Mouse (Mus musculus) olfactory bulb, adult 2 months (tissue): ENCODE data around the gene Ccdc117. TPM values are rescaled to one million over a fixed set of nuclear protein-coding genes. Genes with fewer than 3 reads are reported as not detected.
A peak's percentile ranks its signal among the peaks of the same experiment; 100 is the strongest.

Experiments
- H3K27ac ChIP-seq: fragments of 200-500 bp; 2 replicates; pipeline ENCODE4 v1.5.1; 2012; ENCODE audit warnings: low read depth, low read length; ENCODE audit not compliant: insufficient read depth
- H3K4me1 ChIP-seq: fragments of 200-500 bp; 2 replicates; pipeline ENCODE4 v1.6.1; 2012; ENCODE audit warnings: low read length; ENCODE audit not compliant: control insufficient read depth, insufficient read depth
- H3K4me3 ChIP-seq: fragments of 200-500 bp; 2 replicates; pipeline ENCODE4 v1.5.1; 2012; ENCODE audit warnings: mild to moderate bottlenecking, low read depth, low read length, moderate library complexity; ENCODE audit not compliant: insufficient read depth
- CTCF ChIP-seq: fragments of 200-500 bp; IDR thresholded peaks from 2 replicates; pipeline ENCODE4 v1.5.1; 2012; ENCODE audit warnings: low read depth, mild to moderate bottlenecking, low read length, moderate library complexity; ENCODE audit not compliant: insufficient read depth
- POLR2A ChIP-seq: fragments of 200-500 bp; IDR thresholded peaks from 2 replicates; pipeline ENCODE4 v1.6.1; 2012; ENCODE audit warnings: mild to moderate bottlenecking, low read depth, low read length, moderate library complexity; ENCODE audit not compliant: insufficient read depth
- WGBS: fragments of 180-500 bp; shearing (Covaris S2); methylation state at CpG from one replicate; pipeline ENCODE4 v1.1.7; 2018; 5-methylcytosine and 5-hydroxymethylcytosine counted together
- polyA plus RNA-seq: library from polyadenylated mRNA; stranded (reverse); fragments of >200 nt; gene quantifications from 2 replicates; pipeline ENCODE4 v1.2.4, GENCODE M21; 2012; ENCODE audit warnings: low replicate concordance; ENCODE audit not compliant: missing spikeins, insufficient read depth, insufficient read length

Gene Ccdc117
- polyA plus RNA-seq, 1 experiment: not detected

- TF ChIP-seq CTCF (no peak), POLR2A (no peak)
- Histone ChIP-seq H3K4me1 (peaks cover 13% of the 10 kb centered on the region), H3K4me3 (no peak overlapping the region), H3K27ac (no peak overlapping the region)
- WGBS: 87% methylated on average over 4 of the region's 4 CpGs
Measured at GRCm38 (mm10) chr11:5525418-5525817, 16.6 kb downstream of the Ccdc117 start.

- H3K27ac ChIP-seq: no peak overlapping the region
Measured at GRCm38 (mm10) chr11:5522798-5523415, 19.1 kb downstream of the Ccdc117 start.

GRCm38 (mm10) chr11:5521516-5522291 lies 20.3 kb downstream of the Ccdc117 start:
- WGBS: under 1% methylated on average over 34 of the region's 34 CpGs
- Histone ChIP-seq H3K4me3 (peak overlapping the region; percentile 99), H3K27ac (peak overlapping the region; percentile 93), H3K4me1 (peaks cover 15% of the 10 kb centered on the region)
- peak; percentile 43; the same call in 1 of the 2 replicates for TF ChIP-seq CTCF
- no peak for TF ChIP-seq POLR2A

More at GRCm38 (mm10) chr11:5522798-5523415, 19.1 kb downstream of the Ccdc117 start:
- H3K4me1 ChIP-seq: peaks cover 15% of the 10 kb centered on the region
- WGBS: 74% methylated on average over 11 of the region's 11 CpGs
- no peak overlapping the region for H3K4me3 ChIP-seq
- no peak for TF ChIP-seq CTCF
- no peak for TF ChIP-seq POLR2A

- WGBS: under 1% methylated on average over 13 of the region's 13 CpGs
- H3K4me3 ChIP-seq: peak overlapping the region; percentile 99
- peak overlapping the region; percentile 93 for H3K27ac ChIP-seq
- TF ChIP-seq POLR2A (no peak), CTCF (no peak)
- peaks cover 15% of the 10 kb centered on the region for H3K4me1 ChIP-seq
Measured at GRCm38 (mm10) chr11:5521266-5521515, 20.8 kb downstream of the Ccdc117 start.

- H3K4me3 ChIP-seq: peak within 1 kb of the TSS; percentile 99
- TF ChIP-seq CTCF: peak; percentile 28; the same call in 1 of the 2 replicates
- peak; percentile 93; the same call in 1 of the 2 replicates for TF ChIP-seq POLR2A
- H3K4me1 ChIP-seq: peaks cover 15% of the 10 kb centered on the region
- WGBS: under 1% methylated on average over 72 of the region's 72 CpGs
- H3K27ac ChIP-seq: peak within 1 kb of the TSS; percentile 93
Measured at GRCm38 (mm10) chr11:5520412-5521265, 21.3 kb downstream of the Ccdc117 start, which contains the start of gene Xbp1. TSS of gene Xbp1 (plus strand) at chr11:5520659.

- no peak for TF ChIP-seq CTCF
- 89% methylated on average over 3 of the region's 3 CpGs for WGBS
- Histone ChIP-seq H3K4me1 (peaks cover 12% of the 10 kb centered on the region), H3K27ac (no peak overlapping the region), H3K4me3 (no peak overlapping the region)
Measured at GRCm38 (mm10) chr11:5519681-5520080, 22.3 kb downstream of the Ccdc117 start.

GRCm38 (mm10) chr11:5517346-5517745 lies 24.6 kb downstream of the Ccdc117 start:
- TF ChIP-seq CTCF: no peak

GRCm38 (mm10) chr11:5516617-5517016 lies 25.4 kb downstream of the Ccdc117 start:
- Histone ChIP-seq H3K4me1 (peaks cover 2% of the 10 kb centered on the region; the same call in 1 of the 2 replicates), H3K27ac (no peak overlapping the region), H3K4me3 (no peak overlapping the region)
- WGBS: 97% methylated on average over 14 of the region's 14 CpGs
- no peak for TF ChIP-seq POLR2A
- no peak for TF ChIP-seq CTCF

More at GRCm38 (mm10) chr11:5517346-5517745, 24.6 kb downstream of the Ccdc117 start:
- peaks cover 2% of the 10 kb centered on the region; the same call in 1 of the 2 replicates for H3K4me1 ChIP-seq
- WGBS: 90% methylated on average over 6 of the region's 6 CpGs
- H3K27ac ChIP-seq: no peak overlapping the region
- H3K4me3 ChIP-seq: no peak overlapping the region

- H3K4me1 ChIP-seq: peaks cover 2% of the 10 kb centered on the region; the same call in 1 of the 2 replicates
- TF ChIP-seq POLR2A (no peak), CTCF (no peak)
- H3K27ac ChIP-seq: no peak overlapping the region
- 85% methylated on average over 7 of the region's 7 CpGs for WGBS
- no peak overlapping the region for H3K4me3 ChIP-seq
Measured at GRCm38 (mm10) chr11:5516151-5516550, 25.8 kb downstream of the Ccdc117 start.
